Mouse (Mus musculus) embryonic facial prominence, embryonic 13.5 days (tissue): ENCODE measurements around the gene Fgfr2. TPM values are rescaled to one million over a fixed set of nuclear protein-coding genes. Genes with fewer than 3 reads are reported as not detected.

ENCODE experiments used
- ATAC-seq: fragments of 200-750 bp; cut with Nextera tagmentation; 2 replicates; pipeline ENCODE4 v1.8.0; 2017; ENCODE audit warnings: low read depth; ENCODE audit not compliant: insufficient number of reproducible peaks, insufficient read depth, low FRiP score, low TSS enrichment
- H3K27ac ChIP-seq: fragments of 300-500 bp; sonication (generic); 2 replicates; pipeline ENCODE4 v1.5.1; 2015; ENCODE audit warnings: moderate library complexity, mild to moderate bottlenecking, inconsistent platforms
- H3K27me3 ChIP-seq: fragments of 300-500 bp; sonication (generic); 2 replicates; pipeline ENCODE4 v1.6.1; 2015; ENCODE audit warnings: mild to moderate bottlenecking, inconsistent platforms
- H3K36me3 ChIP-seq: fragments of 300-500 bp; sonication (generic); 2 replicates; pipeline ENCODE4 v1.6.1; 2015; ENCODE audit warnings: mild to moderate bottlenecking, inconsistent platforms
- H3K4me1 ChIP-seq: fragments of 300-500 bp; sonication (generic); 2 replicates; pipeline ENCODE4 v1.6.1; 2015; ENCODE audit warnings: inconsistent platforms
- H3K4me2 ChIP-seq: fragments of 300-500 bp; sonication (generic); 2 replicates; pipeline ENCODE4 v1.6.1; 2015; ENCODE audit warnings: moderate library complexity, mild to moderate bottlenecking, inconsistent platforms
- H3K4me3 ChIP-seq: fragments of 300-500 bp; sonication (generic); 2 replicates; pipeline ENCODE4 v1.5.1; 2015; ENCODE audit warnings: mild to moderate bottlenecking, inconsistent platforms
- H3K9ac ChIP-seq: fragments of 300-500 bp; sonication (generic); 2 replicates; pipeline ENCODE4 v1.6.1; 2015; ENCODE audit warnings: mild to moderate bottlenecking, inconsistent platforms
- H3K9me3 ChIP-seq: fragments of 300-500 bp; sonication (generic); 2 replicates; pipeline ENCODE4 v1.6.1; 2016; ENCODE audit warnings: inconsistent platforms
- WGBS: fragments of 180-500 bp; shearing (Covaris S2); methylation state at CpG from one replicate; pipeline ENCODE4 v1.1.7; 2015; ENCODE audit warnings: mixed read lengths; 5-methylcytosine and 5-hydroxymethylcytosine counted together
- polyA plus RNA-seq: library from polyadenylated mRNA; unstranded; fragments of >200 nt; fragmentation: Nextera tagmentation; extraction: Ambion mirVana; gene quantifications from 2 replicates; pipeline ENCODE4 v1.2.1, GENCODE M21; 2015

Gene Fgfr2
- polyA plus RNA-seq, 1 experiment from 2014 or later: 174 TPM

GRCm38 (mm10) chr7:130632379-130632732 lies 2490.8 kb downstream of the Fgfr2 start:
- H3K27ac ChIP-seq: no peak overlapping the region
- 93% methylated on average over 5 of the region's 5 CpGs for WGBS
- no peaks in the 10 kb centered on the region for H3K36me3 ChIP-seq
- H3K27me3 ChIP-seq: no peaks in the 10 kb centered on the region
- no peak overlapping the region for H3K9ac ChIP-seq
- H3K4me3 ChIP-seq: no peak overlapping the region
- H3K4me1 ChIP-seq: peaks cover 25% of the 10 kb centered on the region
- no peaks in the 10 kb centered on the region for H3K9me3 ChIP-seq
- no peak for ATAC-seq
- H3K4me2 ChIP-seq: no peak overlapping the region

DNA sequence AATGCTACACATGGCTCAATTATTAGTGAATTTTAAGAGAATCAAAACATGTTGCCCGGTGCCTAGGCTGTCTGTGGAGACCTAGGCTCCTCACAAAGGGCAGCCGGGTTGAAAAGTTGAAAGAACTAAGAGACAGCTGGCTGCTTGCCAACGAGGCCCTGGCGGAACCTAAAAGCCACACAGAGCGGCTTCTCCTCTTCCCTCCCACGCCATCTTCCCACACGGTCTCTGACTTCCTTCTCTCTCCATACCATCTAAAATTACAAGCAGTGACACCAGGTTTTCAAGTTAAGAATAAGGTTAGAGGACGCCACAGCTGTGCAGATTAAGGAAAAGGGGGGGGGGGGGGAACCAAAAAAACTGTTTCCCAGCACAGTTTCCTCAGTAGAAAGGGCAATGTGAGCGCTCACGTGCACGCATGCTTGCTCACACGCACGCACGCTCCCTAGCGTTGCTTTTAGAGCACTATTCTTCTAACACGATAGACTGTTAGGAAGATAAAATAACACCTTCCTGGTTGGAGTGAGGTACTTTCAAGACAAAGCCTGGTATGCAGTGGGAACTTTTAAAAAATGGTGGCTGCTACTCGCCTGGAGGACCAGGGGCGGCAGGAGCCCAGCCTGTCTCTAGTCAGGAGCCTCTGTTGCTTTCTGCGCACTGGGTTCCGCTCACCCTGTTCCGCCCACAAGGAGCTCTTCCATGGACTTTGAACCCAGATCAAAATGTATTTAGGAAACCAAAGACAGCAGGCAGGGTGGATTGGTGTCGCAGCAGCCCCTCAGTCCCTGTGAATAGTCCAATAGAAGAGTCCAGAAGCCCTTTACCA lies 2491.4 kb downstream of the Fgfr2 start:
- no peak for ATAC-seq
- H3K27ac ChIP-seq: peak overlapping the region; percentile 16; the same call in 1 of the 2 replicates
- H3K9me3 ChIP-seq: no peaks in the 10 kb centered on the region
- no peaks in the 10 kb centered on the region for H3K27me3 ChIP-seq
- H3K36me3 ChIP-seq: no peaks in the 10 kb centered on the region
- H3K4me2 ChIP-seq: no peak overlapping the region
- H3K4me1 ChIP-seq: peaks cover 25% of the 10 kb centered on the region
- H3K4me3 ChIP-seq: no peak overlapping the region
- H3K9ac ChIP-seq: no peak overlapping the region
- WGBS: 52% methylated on average over 22 of the region's 22 CpGs

- 89% methylated on average over 3 of the region's 3 CpGs for WGBS
- no peaks in the 10 kb centered on the region for H3K36me3 ChIP-seq
- no peak overlapping the region for H3K27ac ChIP-seq
- H3K27me3 ChIP-seq: no peaks in the 10 kb centered on the region
- H3K4me1 ChIP-seq: peaks cover 24% of the 10 kb centered on the region
- H3K4me3 ChIP-seq: no peak overlapping the region
- no peaks in the 10 kb centered on the region for H3K9me3 ChIP-seq
- no peak overlapping the region for H3K4me2 ChIP-seq
- no peak for ATAC-seq
- no peak overlapping the region for H3K9ac ChIP-seq
Observed at GRCm38 (mm10) chr7:130630956-130631355, 2492.2 kb downstream of the Fgfr2 start.

DNA sequence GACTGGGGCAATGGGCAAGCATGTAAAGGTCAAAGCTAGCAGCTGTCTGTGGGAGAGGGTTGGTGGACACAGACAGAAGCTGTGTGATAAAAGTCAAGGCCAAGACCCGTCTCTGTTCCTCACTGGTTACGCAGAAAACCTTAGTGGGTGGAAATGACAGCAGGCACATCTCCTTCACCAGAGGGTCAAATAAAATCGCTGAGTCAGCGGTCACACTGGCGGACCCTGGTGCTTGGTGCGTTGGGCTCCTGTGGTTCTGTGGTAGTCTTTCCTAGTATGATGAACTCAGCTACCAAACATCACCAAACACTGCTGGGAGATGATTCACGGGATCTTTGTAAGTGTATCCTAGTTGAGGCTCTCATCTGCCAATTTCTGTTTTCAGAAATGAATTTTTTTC lies 2493.2 kb downstream of the Fgfr2 start:
- H3K36me3 ChIP-seq: no peaks in the 10 kb centered on the region
- WGBS: 92% methylated on average over 7 of the region's 7 CpGs
- 0 out of 2 replicates have a peak, but pooled peaks cover 7% of the 10 kb centered on the region for H3K27me3 ChIP-seq
- H3K4me3 ChIP-seq: no peak overlapping the region
- ATAC-seq: no peak
- no peak overlapping the region for H3K9ac ChIP-seq
- no peak overlapping the region for H3K4me2 ChIP-seq
- no peak overlapping the region for H3K27ac ChIP-seq
- H3K4me1 ChIP-seq: peaks cover 22% of the 10 kb centered on the region
- H3K9me3 ChIP-seq: no peaks in the 10 kb centered on the region

DNA sequence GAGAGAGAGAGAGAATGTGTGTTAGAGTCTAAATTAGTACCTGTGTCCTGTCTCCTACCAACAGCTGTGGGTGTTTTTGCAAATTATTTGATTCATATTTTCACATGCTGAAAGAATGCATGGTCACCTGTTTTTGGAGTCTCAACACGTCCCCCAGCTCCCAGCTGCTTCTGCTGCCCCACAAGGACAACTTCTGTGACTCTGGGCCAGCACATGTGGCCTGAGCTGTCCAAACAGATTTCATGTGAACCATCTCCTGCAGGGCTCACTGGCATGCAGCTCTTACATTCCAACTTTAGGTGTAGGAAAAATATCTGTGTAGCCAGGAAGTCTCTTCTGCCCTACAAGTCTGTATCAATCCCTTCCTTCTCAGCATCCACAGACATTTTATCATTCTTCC lies 2494.5 kb downstream of the Fgfr2 start:
- H3K4me2 ChIP-seq: no peak overlapping the region
- no peak overlapping the region for H3K27ac ChIP-seq
- H3K9me3 ChIP-seq: no peaks in the 10 kb centered on the region
- H3K9ac ChIP-seq: no peak overlapping the region
- 33% methylated on average over 1 of the region's 1 CpGs for WGBS
- H3K27me3 ChIP-seq: 0 out of 2 replicates have a peak, but pooled peaks cover 7% of the 10 kb centered on the region
- H3K4me1 ChIP-seq: peaks cover 22% of the 10 kb centered on the region
- no peak for ATAC-seq
- no peaks in the 10 kb centered on the region for H3K36me3 ChIP-seq
- no peak overlapping the region for H3K4me3 ChIP-seq

- no peak for ATAC-seq
- WGBS: 81% methylated on average over 7 of the region's 7 CpGs
- H3K36me3 ChIP-seq: no peaks in the 10 kb centered on the region
- no peak overlapping the region for H3K4me2 ChIP-seq
- H3K27ac ChIP-seq: no peak overlapping the region
- H3K9ac ChIP-seq: 0 out of 2 replicates have a peak overlapping the region, but pooled peaks have one; percentile 6
- H3K9me3 ChIP-seq: no peaks in the 10 kb centered on the region
- H3K4me3 ChIP-seq: no peak overlapping the region
- H3K27me3 ChIP-seq: 0 out of 2 replicates have a peak, but pooled peaks cover 7% of the 10 kb centered on the region
- H3K4me1 ChIP-seq: peaks cover 15% of the 10 kb centered on the region
Observed at GRCm38 (mm10) chr7:130625361-130625760, 2497.8 kb downstream of the Fgfr2 start.

DNA sequence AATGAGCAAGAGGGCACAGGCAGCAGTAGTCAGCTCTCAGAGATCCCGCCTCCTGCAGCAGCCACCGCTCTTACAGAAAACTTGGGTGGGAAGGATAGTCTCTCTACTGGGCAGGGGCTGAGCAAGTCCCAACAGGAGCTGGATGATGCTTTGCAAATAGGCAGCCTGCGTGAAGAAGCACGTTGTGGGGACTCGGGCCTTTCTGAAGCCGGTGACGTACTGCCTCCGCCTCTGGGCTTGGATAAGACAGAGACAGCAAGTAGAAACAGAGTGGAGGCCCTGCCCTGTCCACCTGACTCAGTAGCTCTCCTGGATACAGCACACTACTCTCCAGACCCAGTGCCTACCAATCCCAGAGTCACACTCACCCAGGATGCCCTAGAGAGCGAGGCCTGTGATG lies 2498.9 kb downstream of the Fgfr2 start:
- Histone ChIP-seq H3K9ac (no peak overlapping the region), H3K36me3 (no peaks in the 10 kb centered on the region), H3K4me1 (peaks cover 15% of the 10 kb centered on the region), H3K27ac (no peak overlapping the region; the same call in 1 of the 2 replicates), H3K27me3 (0 out of 2 replicates have a peak, but pooled peaks cover 7% of the 10 kb centered on the region), H3K9me3 (no peaks in the 10 kb centered on the region), H3K4me2 (no peak overlapping the region), H3K4me3 (no peak overlapping the region)
- ATAC-seq: 0 out of 2 replicates have a peak, but pooled peaks have one; percentile 59
- WGBS: 75% methylated on average over 9 of the region's 9 CpGs

DNA sequence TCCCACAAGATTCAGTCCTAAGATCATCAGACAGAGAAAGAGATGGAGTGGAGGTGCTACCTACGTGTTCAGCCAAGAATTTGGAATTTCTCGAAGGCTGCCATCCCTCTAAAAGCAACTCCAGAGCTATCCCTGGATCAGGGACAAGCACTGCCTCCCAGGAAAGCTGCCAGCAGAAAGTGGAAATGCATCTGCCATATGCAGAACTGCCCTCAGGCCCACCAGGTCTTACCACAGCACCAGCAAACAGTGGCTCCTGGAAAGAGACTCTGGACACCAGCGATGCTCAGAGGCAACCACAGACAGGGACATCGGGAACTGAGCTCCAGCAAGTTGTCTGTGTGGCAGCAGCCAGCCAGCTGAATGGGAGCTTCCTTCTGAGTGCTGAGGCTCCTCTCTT lies 2500.8 kb downstream of the Fgfr2 start:
- Histone ChIP-seq H3K9ac (no peak overlapping the region), H3K4me3 (no peak overlapping the region), H3K9me3 (no peaks in the 10 kb centered on the region), H3K4me1 (peaks cover 15% of the 10 kb centered on the region), H3K27ac (no peak overlapping the region), H3K27me3 (0 out of 2 replicates have a peak, but pooled peaks cover 7% of the 10 kb centered on the region), H3K4me2 (no peak overlapping the region), H3K36me3 (no peaks in the 10 kb centered on the region)
- ATAC-seq: no peak
- WGBS: 85% methylated on average over 4 of the region's 4 CpGs

GRCm38 (mm10) chr7:130621953-130622352 lies 2501.2 kb downstream of the Fgfr2 start:
- no peak overlapping the region for H3K4me3 ChIP-seq
- H3K4me1 ChIP-seq: peaks cover 11% of the 10 kb centered on the region
- no peak overlapping the region for H3K9ac ChIP-seq
- H3K27me3 ChIP-seq: 0 out of 2 replicates have a peak, but pooled peaks cover 7% of the 10 kb centered on the region
- ATAC-seq: no peak
- H3K9me3 ChIP-seq: no peaks in the 10 kb centered on the region
- no peak overlapping the region for H3K27ac ChIP-seq
- no peak overlapping the region for H3K4me2 ChIP-seq
- H3K36me3 ChIP-seq: no peaks in the 10 kb centered on the region
- WGBS: 60% methylated on average over 3 of the region's 3 CpGs

DNA sequence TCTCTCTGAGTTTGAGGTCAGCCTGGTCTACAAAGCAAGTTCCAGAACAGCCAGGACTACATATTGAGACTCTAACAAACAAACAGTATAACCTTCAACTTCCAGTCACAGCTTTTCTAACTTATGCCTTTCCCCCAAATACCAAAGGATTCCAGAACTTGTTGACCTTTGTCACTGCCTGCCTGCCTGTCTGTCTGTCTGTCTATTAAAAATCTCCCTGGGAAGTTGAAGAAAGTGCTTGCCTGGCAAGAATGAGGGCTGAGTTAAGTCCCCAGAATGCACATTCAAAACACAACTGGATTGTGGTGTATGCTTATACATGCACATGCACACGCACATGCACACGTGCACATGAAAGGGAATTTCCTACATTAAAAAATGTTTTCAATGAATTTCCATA lies 2502.1 kb downstream of the Fgfr2 start:
- Histone ChIP-seq H3K9me3 (no peaks in the 10 kb centered on the region), H3K4me3 (no peak overlapping the region), H3K9ac (no peak overlapping the region), H3K4me2 (no peak overlapping the region), H3K4me1 (peaks cover 6% of the 10 kb centered on the region; the same call in 1 of the 2 replicates), H3K27me3 (0 out of 2 replicates have a peak, but pooled peaks cover 7% of the 10 kb centered on the region), H3K27ac (no peak overlapping the region), H3K36me3 (no peaks in the 10 kb centered on the region)
- WGBS: 93% methylated on average over 2 of the region's 2 CpGs
- no peak for ATAC-seq

GRCm38 (mm10) chr7:130617591-130617990 lies 2505.6 kb downstream of the Fgfr2 start:
- H3K4me2 ChIP-seq: no peak overlapping the region
- H3K27ac ChIP-seq: no peak overlapping the region
- H3K9ac ChIP-seq: no peak overlapping the region
- ATAC-seq: no peak
- WGBS: 80% methylated on average over 3 of the region's 3 CpGs
- H3K4me3 ChIP-seq: no peak overlapping the region
- H3K9me3 ChIP-seq: no peaks in the 10 kb centered on the region
- no peaks in the 10 kb centered on the region for H3K36me3 ChIP-seq
- no peaks in the 10 kb centered on the region for H3K27me3 ChIP-seq
- 0 out of 2 replicates have a peak, but pooled peaks cover 2% of the 10 kb centered on the region for H3K4me1 ChIP-seq

DNA sequence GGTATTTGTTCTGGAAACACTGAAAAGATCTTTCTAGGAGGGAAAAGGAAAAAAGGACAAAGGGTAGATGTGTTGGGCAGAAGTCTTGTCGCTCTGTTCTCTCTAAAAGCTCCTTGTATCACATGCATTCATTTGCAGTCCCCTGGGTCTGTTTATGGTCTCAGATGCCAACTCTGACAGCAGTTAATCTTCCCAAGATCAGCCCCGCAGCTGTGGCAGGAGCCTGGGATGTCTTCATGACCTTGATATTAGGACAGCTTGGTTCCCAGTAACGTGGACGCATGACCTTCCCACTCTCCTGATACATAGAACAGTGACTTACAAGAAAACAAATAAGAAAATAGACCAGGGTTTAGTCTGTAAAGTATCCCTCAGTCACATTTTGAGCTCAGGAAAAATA lies 2509.2 kb downstream of the Fgfr2 start:
- no peak for ATAC-seq
- WGBS: 67% methylated on average over 4 of the region's 4 CpGs
- H3K27me3 ChIP-seq: no peaks in the 10 kb centered on the region
- H3K4me3 ChIP-seq: no peak overlapping the region
- no peak overlapping the region for H3K27ac ChIP-seq
- no peak overlapping the region for H3K4me2 ChIP-seq
- H3K9ac ChIP-seq: no peak overlapping the region
- H3K4me1 ChIP-seq: no peaks in the 10 kb centered on the region
- no peaks in the 10 kb centered on the region for H3K9me3 ChIP-seq
- no peaks in the 10 kb centered on the region for H3K36me3 ChIP-seq
